Mouse (Mus musculus): Measurements from ENCODE around the gene Mafg.
A peak's percentile ranks its signal among the peaks of the same experiment; 100 is the strongest.

The Mafg gene

DNA sequence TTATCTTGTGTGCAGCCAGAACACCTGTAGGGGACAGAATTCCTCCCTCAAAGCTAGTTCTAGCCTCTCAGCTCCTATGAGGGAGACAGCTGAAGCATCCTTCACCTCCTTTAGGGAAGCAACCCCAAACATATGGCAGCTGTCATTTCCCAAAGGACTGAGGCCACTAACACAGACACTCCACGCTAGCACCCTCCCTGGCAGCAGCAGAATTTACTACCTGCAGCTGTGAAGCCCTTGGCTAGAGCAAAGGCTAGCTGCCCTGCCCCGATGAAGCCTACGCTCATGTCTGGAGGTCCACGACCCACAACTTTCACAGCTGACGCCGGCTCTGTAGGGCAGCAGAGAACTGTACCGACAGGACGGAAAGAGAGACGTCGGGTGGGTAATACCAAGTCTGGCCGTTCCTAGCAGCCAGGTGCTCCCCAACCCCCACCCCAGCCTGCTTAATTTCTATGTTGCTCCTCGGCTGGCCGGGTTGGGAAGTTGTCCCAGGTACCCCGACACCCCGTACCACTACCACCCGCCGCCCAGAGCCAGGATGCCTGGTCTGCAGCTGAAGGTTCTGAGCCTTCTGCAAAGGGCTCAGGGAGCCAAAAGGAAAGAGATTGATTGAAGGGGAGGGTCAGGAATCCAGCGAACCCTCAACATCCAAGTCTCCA is 9.7 kb upstream of the Mafg start:
- no peak for DNase-seq

DNA sequence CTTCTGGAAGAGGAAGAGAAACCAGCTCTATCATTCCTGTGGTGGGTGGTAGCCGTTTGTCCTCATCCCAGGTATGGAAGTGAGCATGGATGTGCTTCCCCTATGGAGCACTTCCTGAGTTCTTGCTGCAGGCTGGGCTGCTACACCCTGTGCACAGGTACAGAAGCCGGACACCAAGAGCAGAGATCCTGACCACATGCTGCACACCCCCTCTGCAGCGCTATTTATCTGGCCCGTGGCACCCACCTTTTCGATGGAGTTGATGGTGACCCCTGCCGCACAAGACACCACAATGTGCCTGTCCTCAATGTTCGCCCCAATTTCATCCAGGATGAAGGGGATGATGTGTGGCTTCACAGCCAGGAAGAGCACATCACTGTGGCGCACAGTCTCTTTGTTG is 8.5 kb upstream of the Mafg start:
- no peak for DNase-seq

- DNase-seq: no peak
These were observed 7.9 kb upstream of the Mafg start for GRCm38 (mm10) chr11:120641255-120641654.

DNA sequence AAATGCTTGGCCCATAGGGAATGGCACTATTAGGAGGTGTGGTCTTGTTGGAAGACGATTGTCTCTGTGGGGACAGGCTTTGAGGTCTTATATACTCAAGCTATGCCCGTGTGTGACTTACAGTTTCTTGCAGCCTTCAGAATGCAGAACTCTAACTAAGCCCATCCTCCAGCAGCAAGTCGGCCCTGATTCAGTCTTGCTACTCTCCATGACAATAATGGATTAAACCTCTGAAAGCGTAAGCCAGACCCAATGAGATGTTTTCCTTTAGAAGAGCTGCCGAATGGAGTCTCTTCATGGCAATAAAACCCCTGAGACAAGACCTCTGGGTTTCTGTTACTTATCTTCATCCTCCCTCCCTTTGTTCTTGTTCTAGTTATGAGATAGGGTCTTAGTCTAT is 1.4 kb upstream of the Mafg start:
- no peak for DNase-seq

GRCm38 (mm10) chr11:120632559-120633519 is 561 bp downstream of the Mafg start:
- peak; percentile 57 for DNase-seq

GRCm38 (mm10) chr11:120631726-120632448 is 1.5 kb downstream of the Mafg start:
- no peak for DNase-seq

DNA sequence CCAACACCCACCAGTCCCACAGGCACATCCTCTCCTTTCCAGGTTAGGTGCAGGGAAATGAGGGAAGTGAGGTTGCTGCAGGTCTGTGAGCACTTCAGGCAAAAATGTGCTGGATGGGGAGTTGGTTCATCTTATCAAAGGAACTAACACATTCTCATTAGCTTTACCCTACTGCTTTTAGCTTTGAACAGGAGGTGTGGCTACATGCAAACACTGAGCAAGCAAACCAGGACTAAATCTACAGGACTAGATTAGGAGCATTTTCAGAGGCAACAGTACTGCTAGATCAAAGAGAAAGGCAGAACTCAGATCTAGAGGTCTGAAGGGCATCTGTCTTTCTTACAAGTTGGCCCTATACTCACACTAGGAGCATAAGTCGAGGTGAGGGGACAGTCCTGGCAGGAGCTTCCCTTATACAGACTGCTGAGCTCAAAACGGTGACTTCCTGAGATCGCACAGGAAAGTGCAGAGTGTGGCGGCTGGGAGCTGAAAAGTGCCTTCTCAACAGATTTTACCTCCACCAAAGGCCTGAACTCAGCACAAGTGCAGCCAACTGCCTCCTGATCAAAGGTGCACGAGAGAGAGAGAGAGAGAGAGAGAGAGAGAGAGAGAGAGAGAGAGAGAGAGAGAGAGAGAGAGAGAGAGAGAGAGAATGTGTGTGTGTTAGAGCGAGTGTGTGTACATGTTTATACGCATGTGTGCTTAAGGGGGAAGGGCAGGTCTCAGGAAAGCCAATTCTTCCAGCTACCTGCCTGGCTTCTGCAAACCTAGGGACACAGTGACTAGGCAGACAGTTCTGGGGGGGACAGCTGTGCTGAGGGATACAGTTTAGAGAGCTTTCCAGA is 2.3 kb downstream of the Mafg start:
- DNase-seq: no peak

DNA sequence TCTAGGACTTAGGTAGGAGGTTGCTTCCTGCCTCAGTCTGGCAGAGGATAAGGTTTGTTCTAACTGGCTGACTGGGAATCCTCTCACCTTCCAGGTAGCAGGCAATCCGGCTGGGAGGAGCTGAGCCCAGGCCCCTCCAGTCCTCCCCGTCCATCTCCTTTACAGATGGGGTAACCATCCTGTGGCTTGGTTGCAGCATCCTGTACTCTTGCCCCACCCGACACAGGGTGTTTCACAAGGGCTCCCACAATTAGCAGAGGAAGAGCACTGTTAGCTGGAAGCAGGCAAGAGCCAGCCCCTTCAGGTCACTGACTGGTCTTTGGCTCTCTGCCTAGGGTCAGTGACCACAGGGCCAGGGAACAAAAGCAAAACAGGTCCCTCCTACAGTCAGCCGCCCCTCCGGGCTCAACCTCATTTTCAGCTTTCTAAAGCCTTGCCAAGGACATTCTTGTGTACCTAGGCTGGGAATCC is 3.0 kb downstream of the Mafg start:
- DNase-seq: no peak

- DNase-seq: no peak
These were observed 3.5 kb downstream of the Mafg start for GRCm38 (mm10) chr11:120629911-120630310.

GRCm38 (mm10) chr11:120629341-120629730 is 4.1 kb downstream of the Mafg start:
- DNase-seq: peak; percentile 49

GRCm38 (mm10) chr11:120628601-120629340 is 4.6 kb downstream of the Mafg start:
- no peak for DNase-seq

DNA sequence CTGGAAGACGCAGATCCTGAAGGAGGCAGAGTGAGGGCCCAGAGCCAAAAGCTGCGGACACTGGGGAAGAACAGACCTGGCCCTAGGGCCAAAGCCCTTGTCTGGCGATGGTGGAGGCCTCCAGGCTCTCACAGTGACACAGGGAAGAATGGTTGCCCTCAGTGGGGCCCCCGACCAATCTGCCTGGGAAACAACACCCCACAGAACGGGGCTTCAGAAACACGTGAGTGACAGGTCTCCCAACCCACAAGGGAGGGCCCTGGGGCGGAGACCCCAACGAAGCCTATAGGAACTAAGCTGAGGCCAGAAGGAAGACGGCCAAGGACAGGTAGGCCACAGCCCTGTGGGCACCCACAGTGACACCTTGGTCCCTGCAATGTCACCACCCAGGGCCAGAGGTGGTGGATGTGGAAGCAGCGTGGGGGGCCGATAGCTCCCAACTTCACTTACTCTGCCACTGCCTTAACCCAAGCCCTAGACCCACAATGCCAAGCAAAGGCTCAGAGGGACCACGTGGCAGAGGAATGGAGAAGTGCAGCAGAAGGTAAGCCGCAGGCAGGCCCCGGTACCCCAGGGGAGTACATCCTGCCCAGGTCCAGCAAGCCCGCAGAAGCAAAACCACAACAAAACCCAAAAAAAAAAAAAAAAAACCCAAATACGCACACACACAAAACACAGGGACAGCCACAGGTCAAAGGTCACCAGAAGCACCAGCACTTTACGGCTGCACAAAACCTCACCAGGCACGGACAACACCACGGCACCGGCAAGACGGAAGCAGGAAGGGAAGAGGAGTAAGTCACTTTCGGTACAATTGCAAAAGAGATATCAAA is 5.7 kb downstream of the Mafg start:
- DNase-seq: no peak

DNA sequence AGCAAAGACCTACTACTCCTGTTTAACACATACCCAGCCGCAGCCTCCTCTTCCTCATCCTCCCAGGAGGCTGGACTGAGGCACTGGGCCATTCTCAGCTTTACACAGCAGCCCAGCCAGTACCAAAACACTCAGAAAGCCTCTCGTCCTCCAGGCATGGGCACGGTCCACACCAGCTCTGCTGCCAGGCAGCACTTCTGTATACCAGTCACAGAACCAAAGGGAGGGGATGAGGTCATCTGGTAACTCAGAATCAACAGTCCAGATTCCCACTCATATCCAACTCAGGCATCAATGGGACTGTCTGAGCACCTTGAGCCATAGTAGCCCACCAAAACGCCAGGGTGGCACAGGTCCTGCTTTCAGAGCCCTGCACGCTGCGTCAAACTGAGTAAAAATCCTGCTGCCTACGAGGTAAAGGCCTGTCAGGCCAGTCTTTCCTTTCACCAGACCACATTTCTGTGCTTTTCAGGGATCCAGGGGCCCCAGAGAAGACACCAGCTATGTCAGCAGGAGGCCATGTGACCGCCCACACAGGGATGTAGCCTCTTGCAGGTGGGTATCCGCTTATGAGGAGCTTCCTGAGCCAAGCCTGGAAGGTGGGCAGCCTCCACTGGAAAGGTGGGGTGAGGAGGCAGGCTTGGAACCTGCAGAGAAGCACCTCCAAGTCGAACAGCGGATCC is 6.5 kb downstream of the Mafg start:
- no peak for DNase-seq

GRCm38 (mm10) chr11:120625152-120625775 is 8.1 kb downstream of the Mafg start, which contains the start of gene Sirt7:
TSS of gene Sirt7 (minus strand) at chr11:120625240.
- DNase-seq: no peak

- DNase-seq: peak; percentile 91
These were observed 8.7 kb downstream of the Mafg start for GRCm38 (mm10) chr11:120624680-120625111.

GRCm38 (mm10) chr11:120623961-120624679 is 9.3 kb downstream of the Mafg start:
- peak; percentile 61 for DNase-seq

DNA sequence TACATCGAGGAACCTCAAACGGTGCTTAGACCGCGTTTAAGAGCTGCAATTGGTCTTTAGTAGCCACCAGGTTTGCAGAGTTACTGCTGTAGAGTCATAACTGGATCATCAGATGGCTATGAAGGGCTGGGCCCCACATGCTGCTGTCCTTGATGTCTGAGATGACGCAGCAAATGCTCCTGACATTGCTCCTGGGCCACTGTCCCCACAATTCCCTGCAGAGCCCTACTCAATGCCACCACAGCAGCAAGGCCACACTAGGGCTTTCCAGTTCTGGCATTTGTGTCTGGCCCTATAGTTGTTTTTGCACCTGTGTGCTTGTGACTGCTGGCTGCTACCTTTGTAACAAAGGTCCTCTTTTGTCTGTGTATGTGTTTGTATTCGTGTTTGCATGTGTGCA is 10.6 kb downstream of the Mafg start:
- no peak for DNase-seq

- no peak for DNase-seq
These were observed 13.2 kb downstream of the Mafg start for GRCm38 (mm10) chr11:120620195-120620594.

Data from right cerebral cortex, adult 18-20 months (tissue).